Mouse (Mus musculus): ENCODE data around the gene Mtss1l.

The Mtss1l gene

DNA sequence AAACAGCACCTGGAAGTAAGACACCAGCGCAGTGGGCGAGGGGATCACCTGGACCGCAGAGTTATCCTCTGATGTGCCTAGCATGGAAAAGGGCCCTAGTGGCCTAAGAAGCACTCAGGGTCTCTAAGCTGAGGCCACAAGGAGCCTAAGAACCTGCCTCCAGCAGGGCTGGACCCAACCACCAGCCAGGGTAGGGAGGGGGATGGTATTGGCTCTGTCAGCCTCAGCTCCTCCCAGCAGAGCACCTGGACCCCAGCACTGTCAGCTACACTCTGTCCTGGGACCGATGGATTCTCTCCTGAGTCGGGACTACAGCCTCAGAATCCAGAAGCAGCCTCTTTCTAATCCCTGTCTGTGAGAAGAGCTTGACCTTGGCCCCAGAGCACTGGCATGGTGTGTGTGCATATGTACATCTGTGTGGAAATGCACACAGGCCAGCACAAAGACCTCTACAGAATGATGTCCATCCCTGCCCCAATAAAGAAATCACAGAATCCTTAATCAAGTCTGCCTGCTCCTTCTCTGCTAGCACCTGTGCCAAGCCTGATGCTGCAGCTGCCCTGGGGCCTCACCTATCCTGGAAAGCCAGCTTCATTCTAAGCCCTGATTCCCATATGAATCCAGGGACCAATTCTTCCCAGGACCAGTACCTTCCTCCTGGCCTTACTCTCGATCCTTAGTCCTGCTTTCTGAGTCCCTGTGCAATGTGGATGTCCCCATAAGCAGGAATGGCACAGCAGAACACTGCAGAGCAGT lies 1.2 kb upstream of the Mtss1l start:
- CTCF ChIA-PET, result no interaction called here
- POLR2A ChIA-PET, result interaction anchor here in 3 of 4 experiments (0.8 to 5.8 kb wide), 23 partner anchors 10 to 493 kb away, joined by 3 to 17 read pairs (median 4); partner anchors contain the start of gene Vac14 (in 1 of the 3)

GRCm38 (mm10) chr8:110721606-110722413 lies 534 bp downstream of the Mtss1l start:
- ChIA-PET POLR2A (interaction anchor here in 3 of 4 experiments (0.9 to 5.8 kb wide), 15 partner anchors 8 to 372 kb away, joined by 3 to 17 read pairs (median 4); partner anchors contain the start of genes Fuk (in 1 of the 3) and Vac14 (in 1 of the 3)), CTCF (interaction anchor here in 3 of 4 experiments (0.6 to 1.0 kb wide), 5 partner anchors 23 to 184 kb away, joined by 3 to 12 read pairs (median 6); no protein-coding TSS in a partner anchor)

DNA sequence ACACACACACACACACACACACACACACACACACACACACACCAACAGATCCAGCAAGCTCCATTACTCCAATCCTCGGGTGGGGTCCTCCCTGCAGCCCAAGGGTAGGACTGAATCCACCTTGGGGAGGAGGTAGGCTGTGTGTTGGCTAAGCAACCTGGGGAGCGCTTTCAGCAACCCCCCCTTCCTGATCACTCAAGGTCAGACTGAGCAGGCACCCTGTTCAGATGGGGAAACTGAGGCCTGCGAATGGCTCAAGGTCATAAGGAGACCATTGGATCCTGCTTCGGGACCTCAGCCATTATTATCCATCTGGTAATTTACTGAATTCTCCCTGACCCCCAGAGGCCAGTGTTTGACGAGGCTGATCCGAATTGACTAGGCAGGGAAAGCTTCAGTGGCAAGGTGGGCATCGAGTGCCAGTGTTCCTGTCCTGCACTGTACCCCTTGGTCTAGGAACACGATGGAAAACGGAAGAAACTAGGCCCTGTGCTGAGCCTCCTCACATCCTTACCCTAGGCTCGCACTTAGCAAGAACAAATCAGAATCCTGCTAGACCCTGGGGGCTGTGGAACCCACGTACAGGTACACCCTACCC lies 1.2 kb downstream of the Mtss1l start:
- POLR2A ChIA-PET, result interaction anchor here in 2 of 4 experiments (0.9 to 5.8 kb wide), 6 partner anchors 14 to 230 kb away, joined by 3 to 17 read pairs (median 6); no protein-coding TSS in a partner anchor
- CTCF ChIA-PET, result interaction anchor here in 1 of 4 experiments (0.5 to 0.7 kb wide), 3 partner anchors 54 to 183 kb away, joined by 4 to 8 read pairs (median 6); no protein-coding TSS in a partner anchor

DNA sequence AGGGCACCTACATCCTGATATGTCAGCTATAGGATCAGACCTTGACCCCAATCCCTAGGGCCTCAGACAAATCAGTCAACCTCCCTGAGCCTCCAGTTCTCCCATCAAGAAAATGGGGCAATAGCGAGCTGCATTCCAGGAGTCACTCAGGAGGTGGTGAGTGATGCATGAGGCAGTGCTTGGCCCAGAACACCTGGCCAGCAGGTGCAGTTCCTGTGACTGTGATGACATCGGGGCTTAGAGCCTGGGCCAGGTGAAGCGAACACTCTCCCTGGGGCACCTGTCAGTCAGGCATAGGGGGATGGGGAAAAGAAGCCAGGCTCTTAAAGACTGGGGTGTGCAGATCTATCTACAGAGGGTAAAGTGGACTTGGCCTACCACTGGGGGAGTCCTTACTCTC lies 3.2 kb downstream of the Mtss1l start:
- ChIA-PET CTCF (interaction anchor here in 2 of 4 experiments (0.8 to 1.3 kb wide), 3 partner anchors 10 to 237 kb away, joined by 3 to 4 read pairs (median 3); no protein-coding TSS in a partner anchor), POLR2A (interaction anchor here in 2 of 4 experiments (0.5 to 5.8 kb wide), 5 partner anchors 22 to 237 kb away, joined by 3 to 17 read pairs (median 3); no protein-coding TSS in a partner anchor)

DNA sequence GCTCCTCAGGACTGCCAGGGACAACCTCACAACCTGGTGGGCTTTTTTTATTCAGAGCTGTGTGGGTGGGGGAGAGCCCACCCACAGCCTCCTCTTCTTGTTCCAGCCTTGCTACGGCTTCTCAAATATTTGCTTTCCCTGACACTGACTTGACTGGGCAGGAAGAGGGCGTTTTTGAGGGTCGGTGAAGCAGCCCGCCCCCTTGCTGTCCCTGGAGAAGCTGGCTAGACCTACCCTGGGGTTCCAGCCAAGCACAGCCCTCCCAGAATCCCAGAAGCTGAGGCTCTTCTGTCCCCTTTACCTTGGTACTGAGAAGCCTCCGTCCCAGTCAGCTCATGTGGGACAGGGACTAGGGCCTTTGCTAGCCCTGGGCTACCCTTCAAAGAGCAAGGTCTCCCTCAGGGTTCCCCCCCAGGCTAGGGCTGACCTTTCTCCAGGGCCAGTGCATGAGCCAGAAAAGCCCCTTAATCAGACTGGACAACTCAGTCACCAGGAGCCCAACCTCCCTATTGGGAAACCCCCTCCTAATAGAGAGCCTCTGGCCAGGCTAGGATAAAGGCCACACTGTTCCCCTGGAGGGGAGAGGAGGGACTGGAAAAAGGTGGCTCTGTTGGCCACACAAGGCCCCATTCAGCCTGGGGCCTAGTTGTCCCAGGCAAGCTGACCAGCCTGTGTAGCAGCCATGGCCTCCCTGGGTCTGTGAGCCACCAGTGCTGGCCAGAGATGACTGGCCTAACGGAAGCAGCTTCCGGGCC lies 4.0 kb downstream of the Mtss1l start:
- POLR2A ChIA-PET, result interaction anchor here in 2 of 4 experiments (0.9 to 2.0 kb wide), 6 partner anchors 8 to 298 kb away, joined by 3 to 8 read pairs (median 4); no protein-coding TSS in a partner anchor

DNA sequence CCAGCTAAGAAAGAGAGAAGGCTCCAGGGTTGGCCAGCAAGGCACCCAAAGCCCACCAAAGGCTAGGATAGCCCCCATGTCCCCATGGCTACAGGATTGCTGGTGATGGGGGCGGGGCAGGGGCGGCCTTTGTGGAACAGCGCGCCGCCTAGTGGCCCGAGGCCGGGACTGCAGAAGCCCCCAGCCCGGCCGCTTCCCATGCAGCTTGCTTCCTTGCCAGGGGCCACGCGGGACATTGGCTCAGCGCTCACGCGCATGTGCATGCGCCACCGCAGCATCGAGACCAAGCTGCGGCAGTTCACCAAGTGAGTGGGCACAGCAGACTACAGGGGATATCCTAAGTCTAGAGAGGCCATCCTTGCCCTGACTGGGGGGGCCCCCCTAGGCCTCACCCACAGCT lies 5.6 kb downstream of the Mtss1l start:
- CTCF ChIA-PET, result interaction anchor here (0.5 to 2.7 kb wide), 51 partner anchors 8 to 581 kb away, joined by 3 to 15 read pairs (median 4); partner anchors contain the start of genes Sf3b3 (in 1 of the 4) and St3gal2 (in 1 of the 4)
- POLR2A ChIA-PET, result interaction anchor here in 3 of 4 experiments (0.5 to 2.4 kb wide), 27 partner anchors 9 to 373 kb away, joined by 3 to 10 read pairs (median 4); partner anchors contain the start of genes Vac14 (in 2 of the 3) and Il34 (in 1 of the 3)

More for the DNA sequence above, 4.0 kb downstream of the Mtss1l start:
- CTCF ChIA-PET, result interaction anchor here (0.5 to 1.9 kb wide), 6 partner anchors 11 to 1020 kb away, joined by 3 to 6 read pairs (median 4); no protein-coding TSS in a partner anchor

- ChIA-PET CTCF (no interaction called here), POLR2A (no interaction called here)
Observed at GRCm38 (mm10) chr8:110731346-110731859, 10.1 kb downstream of the Mtss1l start.

DNA sequence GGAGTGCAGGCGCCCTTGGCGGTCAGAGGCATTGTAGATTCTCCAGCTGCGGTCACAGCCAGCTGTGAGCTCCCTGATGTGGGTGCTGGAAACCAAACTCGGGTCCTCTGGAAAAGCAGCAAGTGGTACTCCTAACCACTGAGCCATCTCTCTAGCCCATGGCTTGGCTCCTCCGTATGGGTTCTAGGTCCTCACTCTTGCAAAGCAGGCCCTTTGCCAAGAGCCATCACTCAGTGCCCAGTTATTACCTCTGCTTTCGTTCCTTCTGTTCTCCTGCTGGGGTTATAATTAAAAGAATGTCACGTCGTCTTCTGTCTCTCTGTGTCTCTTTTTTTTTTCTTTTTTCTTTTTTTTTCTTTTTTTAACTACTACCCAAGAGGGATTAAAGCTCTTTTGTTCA lies 11.8 kb downstream of the Mtss1l start:
- ChIA-PET CTCF (interaction anchor here in 1 of 4 experiments (0.7 kb wide), 1 partner anchor 418 kb away, joined by 3 read pairs; no protein-coding TSS in a partner anchor), POLR2A (interaction anchor here in 2 of 4 experiments (0.6 to 1.4 kb wide), 3 partner anchors 34 to 803 kb away, joined by 3 to 7 read pairs (median 4); no protein-coding TSS in a partner anchor)

DNA sequence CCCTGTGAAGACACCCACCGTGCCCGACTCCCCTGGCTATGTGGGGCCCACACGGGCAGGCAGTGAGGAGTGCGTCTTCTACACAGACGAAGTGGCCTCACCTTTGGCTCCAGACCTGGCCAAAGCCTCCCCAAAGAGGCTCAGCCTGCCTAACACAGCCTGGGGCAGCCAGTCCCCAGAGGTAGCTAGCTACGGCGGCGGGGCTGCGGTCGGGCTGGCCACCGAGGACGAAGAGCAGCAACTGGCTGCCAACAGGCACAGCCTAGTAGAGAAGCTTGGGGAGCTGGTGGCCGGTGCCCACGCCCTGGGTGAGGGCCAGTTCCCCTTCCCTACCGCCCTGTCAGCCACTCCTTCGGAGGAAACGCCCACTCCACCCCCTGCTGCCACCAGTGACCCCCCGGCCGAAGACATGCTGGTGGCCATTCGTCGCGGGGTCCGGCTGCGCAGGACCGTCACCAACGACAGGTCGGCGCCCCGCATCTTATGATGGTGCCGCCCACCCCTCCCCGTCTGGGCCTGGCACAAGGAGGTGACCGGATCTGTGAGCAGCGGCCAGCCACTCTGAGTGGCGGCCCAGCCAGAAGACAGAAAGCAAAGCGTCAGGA lies 17.4 kb downstream of the Mtss1l start:
- ChIA-PET POLR2A (interaction anchor here in 2 of 4 experiments (0.9 to 1.8 kb wide), 6 partner anchors 9 to 141 kb away, joined by 3 to 9 read pairs (median 4); no protein-coding TSS in a partner anchor), CTCF (interaction anchor here (0.5 to 2.1 kb wide), 5 partner anchors 9 to 638 kb away, joined by 3 to 7 read pairs (median 3); no protein-coding TSS in a partner anchor)

GRCm38 (mm10) chr8:110740629-110741175 lies 19.4 kb downstream of the Mtss1l start:
- POLR2A ChIA-PET, result interaction anchor here in 1 of 4 experiments (1.4 to 1.8 kb wide), 2 partner anchors 20 to 139 kb away, joined by 3 to 4 read pairs; partner anchors contain the start of gene Mtss1l
- CTCF ChIA-PET, result no interaction called here

DNA sequence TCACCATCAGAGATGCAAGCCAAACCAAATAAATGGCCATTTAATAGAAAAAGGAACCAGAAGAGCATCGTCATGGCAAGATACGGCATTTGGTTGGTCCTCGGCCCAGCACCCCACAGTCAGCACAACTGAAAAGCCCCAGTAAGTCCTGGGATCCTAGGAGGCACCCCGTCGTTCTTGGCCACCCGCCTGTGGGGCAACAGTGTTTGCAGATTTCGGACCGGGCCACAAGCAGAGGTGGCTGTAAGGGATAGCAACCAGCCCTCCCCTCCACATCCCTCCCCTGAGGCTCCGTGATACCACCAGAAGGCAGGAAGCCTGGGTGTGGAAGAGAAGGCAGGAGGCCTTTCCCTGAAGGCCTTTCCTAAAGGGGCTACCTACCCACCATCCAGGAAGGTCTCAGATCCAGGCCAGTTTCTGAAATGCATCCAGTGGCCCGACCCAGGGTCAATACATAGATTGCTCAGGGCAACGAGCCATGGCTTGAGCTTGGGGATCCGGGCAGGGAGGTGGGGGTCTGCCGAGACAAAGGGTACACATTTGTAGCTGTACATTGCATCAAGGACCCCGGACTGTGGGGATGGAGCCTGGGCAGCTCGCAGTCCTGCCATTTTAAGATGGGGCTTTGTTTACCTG lies 20.7 kb downstream of the Mtss1l start:
- ChIA-PET POLR2A (interaction anchor here in 3 of 4 experiments (0.7 to 5.8 kb wide), 22 partner anchors 9 to 292 kb away, joined by 3 to 32 read pairs (median 4); partner anchors contain the start of genes Ddx19b (in 1 of the 3), Il34 (in 1 of the 3) and Mtss1l (in 1 of the 3)), CTCF (interaction anchor here in 1 of 4 experiments (1.0 kb wide), 1 partner anchor 15 kb away, joined by 3 read pairs; no protein-coding TSS in a partner anchor)

DNA sequence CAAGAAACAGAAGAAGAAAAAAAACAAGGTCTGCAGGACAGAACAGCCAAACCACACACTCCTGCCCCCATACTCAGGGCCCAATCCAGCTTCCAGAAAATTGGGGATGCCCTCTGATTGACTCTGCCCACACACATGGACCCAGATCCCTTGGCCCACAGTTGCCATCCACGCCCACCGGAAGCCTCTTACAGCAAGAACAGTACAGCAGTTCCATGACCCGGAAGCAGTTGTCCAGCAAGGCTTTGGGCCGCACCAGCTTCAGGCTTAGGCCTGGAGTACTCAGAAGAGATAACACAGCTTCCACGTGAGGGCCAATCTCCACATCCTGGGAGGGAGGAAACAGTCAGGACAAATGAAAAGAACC lies 21.2 kb downstream of the Mtss1l start:
- POLR2A ChIA-PET, result interaction anchor here in 3 of 4 experiments (0.7 to 5.8 kb wide), 24 partner anchors 10 to 291 kb away, joined by 3 to 32 read pairs (median 4); partner anchors contain the start of genes Ddx19b (in 1 of the 3), Il34 (in 1 of the 3) and Mtss1l (in 1 of the 3)

DNA sequence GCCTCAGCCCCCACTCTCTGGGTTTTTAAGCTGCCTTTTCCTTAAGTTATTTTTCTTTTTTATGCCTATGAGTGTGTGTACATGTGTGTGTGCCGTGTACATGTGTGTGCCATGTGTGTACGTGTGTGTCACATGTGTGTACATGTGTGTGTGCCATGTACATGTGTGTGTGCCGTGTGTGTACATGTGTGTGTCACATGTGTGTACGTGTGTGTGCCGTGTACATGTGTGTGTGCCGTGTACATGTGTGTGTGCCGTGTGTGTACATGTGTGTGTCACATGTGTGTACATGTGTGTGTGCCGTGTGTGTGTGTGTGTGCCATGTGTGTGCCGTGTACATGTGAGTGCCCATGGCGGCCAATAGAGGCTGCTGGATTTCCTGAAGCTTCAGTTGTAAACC lies 23.9 kb downstream of the Mtss1l start:
- POLR2A ChIA-PET, result interaction anchor here in 2 of 4 experiments (0.8 to 5.8 kb wide), 10 partner anchors 10 to 311 kb away, joined by 3 to 32 read pairs (median 4); partner anchors contain the start of genes Exosc6 (in 1 of the 2) and Mtss1l (in 1 of the 2)
- CTCF ChIA-PET, result no interaction called here

More for the DNA sequence above, 21.2 kb downstream of the Mtss1l start:
- CTCF ChIA-PET, result no interaction called here

DNA sequence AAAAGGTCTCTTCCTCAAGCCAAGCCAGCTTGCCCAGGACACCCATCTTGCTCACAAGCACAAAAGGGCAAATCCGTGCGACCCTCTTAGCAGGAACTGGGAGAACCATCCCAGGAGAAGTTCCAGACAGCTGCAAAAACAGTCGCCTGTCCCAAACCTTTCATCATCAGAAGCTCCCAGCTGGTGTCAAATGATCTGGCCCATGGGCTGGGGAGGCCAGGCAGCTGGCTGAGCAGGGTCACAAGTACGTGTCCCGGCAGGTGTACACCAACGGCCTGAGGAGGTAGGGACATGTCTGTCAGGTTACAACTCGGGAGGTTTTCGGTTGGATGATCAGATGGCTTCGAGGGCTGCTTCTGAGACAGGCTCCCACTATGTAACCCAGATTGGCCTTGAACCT lies 25.4 kb downstream of the Mtss1l start:
- CTCF ChIA-PET, result interaction anchor here in 2 of 4 experiments (0.7 to 1.4 kb wide), 2 partner anchors 20 to 110 kb away, joined by 3 to 4 read pairs; no protein-coding TSS in a partner anchor
- POLR2A ChIA-PET, result interaction anchor here in 3 of 4 experiments (0.7 to 5.8 kb wide), 9 partner anchors 8 to 251 kb away, joined by 4 to 32 read pairs (median 5); partner anchors contain the start of genes Ddx19a (in 1 of the 3) and Mtss1l (in 1 of the 3)
